Mouse (Mus musculus): ENCODE results near the gene Hes7. TPM values are rescaled to one million over a fixed set of nuclear protein-coding genes. Genes with fewer than 3 reads are reported as not detected.
"Not testable (repeated sequence)": the region's sequence is repeated elsewhere in the genome, so short reads cannot be mapped to it uniquely, and the experiment has no call there.

Gene Hes7
- total RNA-seq, 2 experiments from 2014 or later, result 0.57 to 0.73 TPM

GRCm38 (mm10) chr11:69086390-69086789, 33.8 kb upstream of the Hes7 start:
- intact Hi-C loops (cut with DNase I), result no loop called here
- no peak for DNase-seq (ENCODE audit: extremely low spot score in 1 of 2, low spot score in 2 of 2)

GRCm38 (mm10) chr11:69087082-69087481, 33.1 kb upstream of the Hes7 start:
- intact Hi-C loops (cut with DNase I), result no loop called here
- DNase-seq (ENCODE audit: extremely low spot score in 1 of 2, low spot score in 2 of 2), result no peak

- intact Hi-C loops (cut with DNase I), result no loop called here
- no peak for DNase-seq (ENCODE audit: extremely low spot score in 1 of 2, low spot score in 2 of 2)
These were observed 32.6 kb upstream of the Hes7 start for GRCm38 (mm10) chr11:69087597-69087996.

GRCm38 (mm10) chr11:69088103-69088855, 31.9 kb upstream of the Hes7 start, which contains the start of gene Vamp2:
Gene Vamp2 (plus strand): TSS chr11:69088490.
- intact Hi-C loops (cut with DNase I), result no loop called here
- peak; percentile 91 to 97 for DNase-seq (ENCODE audit: extremely low spot score in 1 of 2, low spot score in 2 of 2)

- intact Hi-C loops (cut with DNase I), result no loop called here
- no peak for DNase-seq (ENCODE audit: extremely low spot score in 1 of 2, low spot score in 2 of 2)
These were observed 31.2 kb upstream of the Hes7 start for GRCm38 (mm10) chr11:69088856-69089615.

- DNase-seq (ENCODE audit: extremely low spot score in 1 of 2, low spot score in 2 of 2), result no peak
- intact Hi-C loops (cut with DNase I), result loop anchor here (10.0 kb wide), 1 partner anchor 325 kb away; the partner anchor contains the start of gene Kdm6b
These were observed 30.5 kb upstream of the Hes7 start for GRCm38 (mm10) chr11:69089616-69090290.

GRCm38 (mm10) chr11:69090367-69090766, 29.8 kb upstream of the Hes7 start:
- DNase-seq (ENCODE audit: extremely low spot score in 1 of 2, low spot score in 2 of 2), result no peak
- intact Hi-C loops (cut with DNase I), result loop anchor here (10.0 kb wide), 1 partner anchor 324 kb away; the partner anchor contains the start of gene Kdm6b

GRCm38 (mm10) chr11:69091566-69092385, 28.4 kb upstream of the Hes7 start:
- intact Hi-C loops (cut with DNase I), result loop anchor here (10.0 kb wide), 1 partner anchor 323 kb away; the partner anchor contains the start of gene Kdm6b
- DNase-seq (ENCODE audit: extremely low spot score in 1 of 2, low spot score in 2 of 2), result no peak

GRCm38 (mm10) chr11:69092386-69092751, 27.8 kb upstream of the Hes7 start:
- DNase-seq (ENCODE audit: extremely low spot score in 1 of 2, low spot score in 2 of 2), result peak in 1 of 2 experiments; percentile 82
- intact Hi-C loops (cut with DNase I), result loop anchor here (10.0 kb wide), 1 partner anchor 322 kb away; the partner anchor contains the start of gene Kdm6b

GRCm38 (mm10) chr11:69092871-69093270, 27.3 kb upstream of the Hes7 start:
- intact Hi-C loops (cut with DNase I), result loop anchor here (10.0 kb wide), 1 partner anchor 322 kb away; the partner anchor contains the start of gene Kdm6b
- no peak for DNase-seq (ENCODE audit: extremely low spot score in 1 of 2, low spot score in 2 of 2)

GRCm38 (mm10) chr11:69093856-69094255, 26.3 kb upstream of the Hes7 start:
- intact Hi-C loops (cut with DNase I), result loop anchor here (10.0 kb wide), 1 partner anchor 321 kb away; the partner anchor contains the start of gene Kdm6b
- DNase-seq (ENCODE audit: extremely low spot score in 1 of 2, low spot score in 2 of 2), result not testable (repeated sequence)

GRCm38 (mm10) chr11:69094697-69095429, 25.3 kb upstream of the Hes7 start, which contains the start of gene Per1:
Gene Per1 (plus strand): TSS chr11:69095217.
- peak; percentile 99 to 100 for DNase-seq (ENCODE audit: extremely low spot score in 1 of 2, low spot score in 2 of 2)
- intact Hi-C loops (cut with DNase I), result loop anchor here (10.0 kb wide), 1 partner anchor 320 kb away; the partner anchor contains the start of gene Kdm6b

GRCm38 (mm10) chr11:69095511-69096231, 24.5 kb upstream of the Hes7 start:
- intact Hi-C loops (cut with DNase I), result loop anchor here (10.0 kb wide), 1 partner anchor 319 kb away; the partner anchor contains the start of gene Kdm6b
- DNase-seq (ENCODE audit: extremely low spot score in 1 of 2, low spot score in 2 of 2), result no peak

- DNase-seq (ENCODE audit: extremely low spot score in 1 of 2, low spot score in 2 of 2), result no peak
- intact Hi-C loops (cut with DNase I), result loop anchor here (10.0 kb wide), 1 partner anchor 318 kb away; the partner anchor contains the start of gene Kdm6b
These were observed 23.7 kb upstream of the Hes7 start for GRCm38 (mm10) chr11:69096360-69096986.

- peak; percentile 95 to 100 for DNase-seq (ENCODE audit: extremely low spot score in 1 of 2, low spot score in 2 of 2)
- intact Hi-C loops (cut with DNase I), result loop anchor here (10.0 kb wide), 1 partner anchor 318 kb away; the partner anchor contains the start of gene Kdm6b
These were observed 23.0 kb upstream of the Hes7 start for GRCm38 (mm10) chr11:69096987-69097900.

Measured in left cerebral cortex, postnatal 10 days (tissue).